Mouse (Mus musculus): ENCODE data around the gene Dok7. TPM values are rescaled to one million over a fixed set of nuclear protein-coding genes. Genes with fewer than 3 reads are reported as not detected.
A peak's percentile ranks its signal among the peaks of the same experiment; 100 is the strongest.

Gene Dok7
- 10 to 100 TPM; 17.5 to 20.0 TPM for total RNA-seq (2021)
- long read RNA-seq, experiment 1, transcript Dok7-203 (7 exons, 2,779 nt) = major isoform, 11 of 21 reads
- long read RNA-seq, experiment 1, partial matches to known transcripts = 3 of 21 reads
- long read RNA-seq, experiment 1, other reads (novel, unspliced or antisense) = 7 of 21 reads
- long read RNA-seq, experiment 2, transcript Dok7-203 (7 exons, 2,779 nt) = major isoform, 11 of 22 reads
- long read RNA-seq, experiment 2, partial matches to known transcripts = 6 of 22 reads
- long read RNA-seq, experiment 2, other reads (novel, unspliced or antisense) = 5 of 22 reads

DNA sequence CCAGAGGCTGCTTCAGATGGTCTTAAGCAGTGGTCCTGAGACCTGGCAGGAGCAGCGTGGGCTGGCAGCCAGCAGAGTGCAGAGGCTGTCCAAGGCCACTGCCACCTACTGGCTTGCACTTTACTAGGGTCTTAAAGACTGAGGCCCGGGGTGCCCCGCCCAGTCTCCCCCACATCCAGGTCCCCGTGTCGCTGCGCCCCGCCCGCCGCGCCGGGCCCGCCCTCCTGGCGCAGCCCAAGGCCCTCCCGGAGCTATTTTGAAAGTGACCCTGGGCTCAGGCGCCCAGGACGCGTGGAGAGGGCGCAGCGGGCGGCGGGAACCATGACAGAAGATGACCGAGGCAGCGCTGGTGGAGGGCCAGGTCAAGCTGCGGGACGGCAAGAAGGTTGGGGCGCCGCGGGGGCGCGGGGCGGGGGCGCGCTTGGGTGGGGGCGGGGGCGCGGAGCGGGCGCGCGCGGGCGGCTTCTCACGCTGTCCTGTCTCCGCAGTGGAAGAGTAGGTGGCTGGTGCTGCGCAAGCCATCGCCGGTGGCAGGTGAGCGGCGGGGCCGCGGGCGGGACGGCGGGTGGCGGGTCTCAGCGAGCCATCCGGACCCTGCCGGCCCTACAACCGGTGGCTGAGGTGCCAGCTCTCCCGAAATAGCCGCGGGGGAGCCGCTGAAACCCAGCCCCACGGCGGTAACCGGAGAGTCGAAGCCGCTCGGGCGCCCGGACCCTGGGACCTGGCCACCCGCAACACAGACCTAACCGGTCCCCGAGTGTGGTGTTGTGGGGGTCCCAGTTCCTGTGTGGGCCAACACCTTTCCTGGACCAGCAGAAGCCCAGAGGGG is at the start of gene Dok7:
Dok7 (plus strand) TSS at position 163 of the 829 bp plus-strand sequence.
- peak; percentile 74 for DNase-seq (ENCODE audit: low spot score)

DNA sequence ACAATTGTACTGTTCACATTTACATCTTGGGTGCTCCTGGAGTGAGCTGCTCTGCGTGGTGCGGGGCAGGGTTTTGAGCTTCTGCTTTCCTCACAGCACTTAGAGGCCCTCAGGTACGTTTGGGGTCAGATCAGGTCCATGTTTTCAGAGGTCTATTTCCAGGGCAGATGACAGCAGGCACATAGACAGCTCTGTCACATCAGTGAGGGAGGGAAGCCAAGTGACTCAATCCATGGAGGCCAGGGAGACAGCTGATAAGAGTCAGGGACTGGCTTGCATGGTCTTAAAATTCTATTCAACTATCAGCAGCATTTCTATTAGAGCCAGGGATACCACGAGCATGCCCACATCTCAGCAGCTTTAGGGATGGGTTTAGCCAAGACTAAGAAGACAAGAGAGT is 47.4 kb upstream of the Dok7 start:
- no peak for DNase-seq (ENCODE audit: low spot score)

DNA sequence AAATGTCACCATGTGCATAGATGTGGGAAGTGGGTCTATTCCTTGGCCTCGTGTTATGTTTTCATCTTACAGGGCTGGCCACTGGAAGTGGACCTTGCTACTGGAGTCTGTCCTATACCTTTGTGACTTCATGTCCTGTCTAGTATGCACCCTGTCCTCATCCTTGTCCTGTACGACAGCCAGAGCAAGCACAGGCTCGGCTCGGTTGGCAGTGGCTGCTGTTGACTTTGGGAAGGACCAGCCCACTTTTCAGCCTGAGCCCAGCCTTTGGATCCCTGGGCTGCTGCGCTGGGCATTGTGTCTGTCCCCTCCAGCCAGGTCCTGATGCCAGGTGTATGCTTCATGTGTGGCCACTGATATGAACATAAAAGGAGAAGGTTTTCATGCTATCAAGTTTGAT is 45.9 kb upstream of the Dok7 start:
- no peak for DNase-seq (ENCODE audit: low spot score)

DNA sequence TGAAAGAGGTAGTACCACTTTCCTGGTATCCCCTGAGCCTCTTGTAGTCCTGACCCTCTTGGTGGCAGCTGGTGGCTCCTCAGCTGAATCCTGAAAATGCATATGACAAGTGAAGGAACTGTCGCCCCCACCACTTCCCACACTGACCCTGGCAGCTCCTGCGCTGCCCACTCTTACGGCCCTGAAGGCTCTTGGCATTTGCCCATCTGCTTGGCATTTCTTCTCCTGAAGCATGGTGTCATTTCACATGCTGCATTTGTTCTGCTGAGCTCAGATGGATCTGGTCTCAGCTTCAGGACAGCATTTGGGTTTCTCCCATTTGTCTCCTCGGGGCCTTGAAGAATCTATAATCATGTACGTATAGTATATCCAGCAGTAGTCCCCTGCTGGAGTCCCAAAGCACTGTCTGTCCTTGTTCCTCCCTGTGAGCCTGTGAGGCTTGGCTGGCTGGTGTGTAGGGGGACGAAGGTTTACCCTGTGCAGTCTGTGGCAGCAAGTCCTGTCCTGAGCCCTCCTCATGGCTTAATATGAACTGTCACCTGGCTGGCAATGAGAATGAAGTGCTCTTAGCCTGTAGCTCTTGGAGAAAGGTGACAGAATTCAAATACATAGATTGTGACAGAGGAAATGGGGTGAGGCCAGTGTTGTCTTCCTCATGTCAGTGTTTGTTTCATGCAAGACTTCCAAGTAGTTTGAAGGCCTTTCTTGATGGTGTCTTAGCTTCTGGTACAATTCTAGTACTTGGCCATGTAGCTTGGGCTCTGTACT is 45.2 kb upstream of the Dok7 start:
- DNase-seq (ENCODE audit: low spot score) = no peak

DNA sequence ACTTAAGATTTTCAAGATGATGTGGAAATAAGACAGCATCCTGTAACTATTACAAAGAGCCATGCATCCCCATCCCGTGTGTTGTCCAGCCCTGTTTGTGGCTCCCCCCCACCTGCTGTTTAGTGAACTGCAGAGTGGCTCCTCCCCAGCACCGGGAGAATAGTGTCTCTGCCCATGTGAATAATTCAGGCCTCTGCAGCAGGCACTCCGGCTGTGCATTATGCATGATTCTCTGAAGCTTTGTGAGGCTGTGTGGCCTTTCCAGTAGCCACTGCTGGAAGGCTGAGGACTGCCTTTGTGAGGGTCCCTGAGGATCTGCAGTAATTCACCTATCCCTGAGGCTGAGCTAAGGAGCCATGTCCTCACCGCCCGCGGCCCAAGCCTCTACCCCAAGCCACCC is 42.5 kb upstream of the Dok7 start:
- no peak for DNase-seq (ENCODE audit: low spot score)

DNA sequence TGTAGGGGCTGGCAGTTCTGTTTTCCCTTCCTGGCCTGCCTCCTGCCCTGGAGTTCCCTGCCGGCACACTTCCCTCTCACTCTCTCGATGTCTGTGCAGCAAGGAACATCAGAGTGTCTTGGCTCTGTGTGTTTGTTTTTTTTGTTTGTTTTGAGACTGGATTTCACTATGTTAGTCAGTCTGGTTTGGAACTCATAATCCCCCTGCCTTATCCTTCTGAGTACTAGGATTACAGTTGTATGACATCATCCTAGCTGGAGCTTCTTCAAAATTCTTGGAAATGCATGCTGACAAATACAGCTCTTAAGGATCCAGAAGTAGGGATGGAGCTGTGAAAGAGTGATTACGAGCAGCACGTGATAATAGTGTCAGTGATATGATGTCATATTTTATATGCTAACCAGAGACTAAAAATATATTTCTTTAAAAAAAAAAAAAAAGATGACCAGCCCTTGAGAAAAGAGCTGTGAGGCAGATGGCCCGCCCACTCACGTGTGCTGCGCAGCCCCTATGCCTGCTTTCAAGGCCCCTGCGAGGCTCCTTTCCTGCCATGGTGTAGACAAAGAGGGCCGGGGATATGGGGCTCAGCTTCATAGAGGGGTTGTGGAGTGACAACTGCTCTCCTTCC is 36.8 kb upstream of the Dok7 start:
- no peak for DNase-seq (ENCODE audit: low spot score)

DNA sequence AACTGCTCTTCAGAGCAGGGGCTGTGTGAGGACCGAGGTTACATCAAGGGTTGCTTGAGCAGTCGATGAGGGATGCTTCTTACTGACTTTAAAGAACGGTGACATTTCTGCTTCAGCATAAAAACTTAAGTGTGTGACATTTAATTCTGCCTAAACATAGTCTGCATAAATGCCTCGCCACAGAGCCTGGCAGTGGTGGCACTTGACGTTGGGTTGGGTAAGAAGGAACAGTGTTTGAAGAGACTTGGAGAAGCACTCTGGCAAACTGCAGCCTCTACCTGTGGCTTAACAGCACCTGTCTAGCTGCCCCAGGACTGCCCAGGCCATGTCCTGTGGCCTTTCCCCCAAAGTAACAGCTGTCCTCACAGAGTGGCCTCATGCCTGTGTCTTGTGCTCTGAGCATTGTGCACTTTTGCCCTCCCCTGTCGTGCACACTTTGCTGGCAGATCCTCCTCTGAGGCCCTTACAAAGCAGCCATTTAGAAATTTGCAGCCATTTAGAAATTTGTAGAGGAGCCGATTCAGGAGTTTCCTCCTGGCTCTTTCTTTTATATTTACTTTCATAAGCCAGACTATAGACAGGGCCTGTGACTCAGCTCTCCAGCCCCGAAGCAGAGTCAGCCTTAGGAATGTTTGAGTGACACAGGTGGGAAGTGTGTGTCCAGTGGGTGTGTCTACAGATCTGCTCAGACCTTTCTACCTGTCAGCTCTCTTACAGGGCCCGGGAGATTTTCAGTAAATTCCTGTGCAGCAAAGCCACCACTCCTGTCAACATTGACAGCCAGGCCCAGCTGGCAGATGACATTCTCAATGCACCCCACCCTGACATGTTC is 35.9 kb upstream of the Dok7 start:
- no peak for DNase-seq (ENCODE audit: low spot score)

DNA sequence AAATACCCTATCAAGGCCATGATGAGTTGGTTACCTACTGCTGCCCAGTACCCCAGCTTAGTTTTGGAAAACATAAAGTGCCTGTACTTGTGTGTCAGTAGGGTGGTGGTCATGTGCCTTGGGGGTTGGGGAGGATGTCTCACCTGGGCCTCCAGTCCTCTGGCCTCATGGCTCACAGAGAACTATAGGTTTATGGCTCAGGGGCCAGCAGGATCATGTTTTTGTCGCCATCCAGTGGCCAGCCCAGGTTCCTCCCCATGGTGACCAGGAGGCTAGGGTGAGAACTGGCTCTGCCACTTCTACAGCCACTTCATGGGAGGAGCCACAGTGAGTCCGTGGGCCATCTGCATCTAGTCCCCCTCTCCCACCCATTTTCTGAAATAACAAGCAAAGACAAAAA is 31.6 kb upstream of the Dok7 start:
- DNase-seq (ENCODE audit: low spot score) = peak; percentile 45

DNA sequence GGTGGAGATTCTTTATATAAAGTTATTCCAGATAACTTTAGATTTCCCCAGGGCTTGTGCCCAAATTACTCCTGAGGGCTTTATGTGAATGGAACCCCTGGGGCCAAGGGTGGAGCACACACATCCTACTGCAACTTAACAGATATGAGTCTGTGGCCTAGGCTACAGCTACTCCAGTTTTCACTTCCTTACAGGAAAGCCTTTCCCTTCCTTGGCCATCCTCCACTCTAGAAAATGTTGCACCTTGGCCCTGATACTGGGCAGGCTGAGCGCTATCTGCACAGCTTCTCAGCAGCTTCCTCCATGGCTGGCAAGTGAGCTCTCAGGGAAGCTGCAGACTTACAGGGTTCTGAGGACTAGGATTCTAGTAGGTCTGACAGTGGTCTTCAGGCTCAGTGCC is 27.3 kb upstream of the Dok7 start:
- no peak for DNase-seq (ENCODE audit: low spot score)

DNA sequence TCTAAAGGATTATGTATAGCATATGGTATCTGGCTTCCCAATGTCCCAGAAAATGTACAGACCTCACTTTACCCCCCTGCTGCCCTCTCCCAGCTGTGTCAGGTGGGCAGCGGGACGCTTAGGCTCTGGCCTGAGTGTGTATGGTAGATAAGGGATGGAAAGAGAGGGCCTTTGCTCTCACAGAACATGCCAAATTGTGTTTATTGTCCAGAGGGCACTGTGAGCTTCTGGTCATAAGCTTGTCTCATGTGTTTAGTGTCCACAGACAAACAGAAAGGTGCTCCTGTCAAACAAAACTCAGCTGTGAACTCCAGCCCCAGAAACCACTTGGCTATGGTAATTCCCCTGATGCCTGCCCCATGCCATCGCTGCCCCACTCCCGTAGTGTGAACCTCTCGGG is 26.8 kb upstream of the Dok7 start:
- DNase-seq (ENCODE audit: low spot score) = no peak

DNA sequence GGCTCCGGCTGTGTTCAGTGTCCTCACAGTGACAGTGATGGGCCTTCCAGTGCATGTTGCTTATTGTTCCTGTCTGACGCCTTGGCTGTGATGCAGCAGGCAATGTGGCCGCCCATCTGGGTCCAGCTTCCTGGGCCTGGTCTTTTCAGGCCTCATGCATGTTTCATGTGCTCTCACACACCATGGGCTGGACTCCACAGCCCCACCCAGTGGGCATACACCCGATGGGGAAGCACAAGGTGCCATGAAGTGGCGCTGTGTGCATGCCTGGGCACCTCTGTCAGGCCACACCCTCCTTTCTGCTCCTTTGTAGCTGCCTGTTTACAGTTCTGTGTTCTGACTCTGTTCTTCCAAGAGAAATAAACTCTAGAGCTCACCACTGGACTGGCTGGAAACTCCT is 23.5 kb upstream of the Dok7 start:
- DNase-seq (ENCODE audit: low spot score) = no peak

DNA sequence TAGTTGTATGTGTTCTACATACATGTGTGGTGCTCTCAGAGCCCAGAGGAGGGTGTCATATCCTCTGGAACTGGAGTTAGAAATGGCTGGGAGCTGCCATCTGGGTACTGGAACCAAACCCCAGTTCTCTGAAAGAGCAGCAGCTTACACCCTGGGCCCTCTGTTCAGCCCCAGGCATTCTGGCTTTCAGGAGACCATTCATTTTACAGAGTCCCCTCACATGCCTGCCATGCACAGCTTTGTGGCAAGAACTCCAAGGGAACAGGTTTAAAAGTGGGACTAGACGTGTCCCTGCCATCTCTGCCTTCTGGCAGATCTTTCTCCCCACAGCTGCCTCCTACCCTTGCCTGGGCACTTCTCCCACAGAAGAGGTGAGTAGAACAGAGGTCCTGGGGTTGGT is 22.9 kb upstream of the Dok7 start:
- DNase-seq (ENCODE audit: low spot score) = no peak

DNA sequence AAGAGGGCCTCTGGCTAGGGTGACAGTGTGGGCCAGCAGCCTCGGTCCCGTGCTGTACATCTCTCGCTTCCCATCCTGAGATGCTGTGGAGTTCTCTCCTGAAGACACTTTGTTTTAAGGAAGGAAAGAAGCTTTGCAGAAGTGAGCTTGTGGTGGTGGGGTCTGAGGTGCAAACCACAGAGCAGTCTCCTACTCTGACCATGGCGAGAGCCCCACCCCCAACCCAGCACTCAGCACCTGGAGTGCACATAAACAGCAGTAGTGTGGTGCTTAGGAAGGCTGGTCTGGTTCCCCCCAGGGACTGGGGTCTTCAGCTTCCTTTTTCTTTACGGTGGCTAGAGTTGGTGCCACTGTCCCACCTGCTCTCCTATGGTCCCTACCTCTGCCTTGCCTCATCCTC is 21.4 kb upstream of the Dok7 start:
- DNase-seq (ENCODE audit: low spot score) = no peak

DNA sequence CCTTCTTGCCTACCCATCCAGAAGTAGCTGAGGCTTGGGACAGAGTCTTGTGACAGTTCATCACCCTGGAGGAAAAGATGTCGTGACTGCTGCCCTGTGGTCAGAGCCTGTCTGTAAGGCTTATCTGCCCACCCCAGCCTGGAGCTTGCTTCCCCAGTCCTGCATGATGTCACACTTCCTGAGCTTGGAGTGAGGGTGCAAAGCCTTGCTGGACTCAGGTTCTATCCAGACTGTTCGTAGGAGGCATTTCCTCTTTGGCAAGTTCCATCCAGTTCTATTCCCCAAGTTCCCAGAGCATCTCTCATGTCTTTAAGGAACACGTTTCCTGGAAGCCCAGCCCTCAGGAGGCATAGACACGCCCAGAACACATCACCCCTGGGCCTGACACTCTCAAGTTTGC is 20.8 kb upstream of the Dok7 start:
- no peak for DNase-seq (ENCODE audit: low spot score)

DNA sequence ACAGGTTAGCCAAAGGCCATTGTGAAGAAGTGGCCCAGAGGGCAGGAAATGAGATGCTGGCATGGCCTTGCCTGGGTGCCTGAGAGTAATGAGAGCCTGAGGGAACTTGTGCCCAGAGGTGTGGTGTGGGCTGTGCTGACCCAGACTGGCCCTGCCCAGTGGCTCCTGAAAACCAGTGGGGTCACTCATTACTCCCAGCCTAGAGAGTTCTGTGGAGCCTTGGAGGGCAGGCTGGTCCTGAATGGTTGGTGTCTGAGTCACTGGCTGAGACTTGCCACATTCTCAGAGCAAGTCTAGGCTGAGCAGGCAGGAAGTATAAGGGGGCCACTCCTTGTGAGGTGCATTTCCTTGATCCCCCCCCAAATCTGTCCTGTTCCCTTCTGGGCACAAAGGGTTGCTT is 19.1 kb upstream of the Dok7 start:
- no peak for DNase-seq (ENCODE audit: low spot score)

DNA sequence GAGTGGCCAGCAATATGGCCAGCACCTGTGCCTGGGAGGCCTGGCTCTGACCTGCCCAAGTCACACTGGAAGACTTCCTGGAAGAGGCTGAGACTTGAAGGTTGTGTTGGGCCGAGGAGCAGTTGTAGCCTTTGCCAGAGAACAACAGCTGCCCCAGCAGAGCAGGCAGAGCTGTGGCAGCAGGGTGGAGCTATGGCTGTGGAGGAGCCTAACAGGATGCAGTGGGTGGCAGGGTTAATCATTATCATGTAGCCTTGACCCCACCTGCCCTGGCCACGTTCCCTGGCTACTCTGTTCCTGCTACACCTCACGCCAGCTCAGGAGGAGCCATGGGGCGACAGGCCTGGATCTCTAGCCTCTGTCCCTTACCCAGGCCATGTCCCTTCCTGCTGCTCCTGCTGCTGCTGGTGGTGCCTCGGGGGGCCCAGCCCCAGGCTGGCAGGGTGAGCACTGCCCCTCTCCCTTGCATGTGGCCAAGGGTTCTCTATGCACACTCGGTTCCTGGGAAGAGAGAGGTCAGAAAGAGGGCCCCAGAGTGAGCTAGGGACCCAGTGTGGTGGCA is 15.2 kb upstream of the Dok7 start, which contains the start of gene Hgfac:
Hgfac (plus strand) TSS at position 242 of the 562 bp plus-strand sequence.
- DNase-seq (ENCODE audit: low spot score) = no peak

DNA sequence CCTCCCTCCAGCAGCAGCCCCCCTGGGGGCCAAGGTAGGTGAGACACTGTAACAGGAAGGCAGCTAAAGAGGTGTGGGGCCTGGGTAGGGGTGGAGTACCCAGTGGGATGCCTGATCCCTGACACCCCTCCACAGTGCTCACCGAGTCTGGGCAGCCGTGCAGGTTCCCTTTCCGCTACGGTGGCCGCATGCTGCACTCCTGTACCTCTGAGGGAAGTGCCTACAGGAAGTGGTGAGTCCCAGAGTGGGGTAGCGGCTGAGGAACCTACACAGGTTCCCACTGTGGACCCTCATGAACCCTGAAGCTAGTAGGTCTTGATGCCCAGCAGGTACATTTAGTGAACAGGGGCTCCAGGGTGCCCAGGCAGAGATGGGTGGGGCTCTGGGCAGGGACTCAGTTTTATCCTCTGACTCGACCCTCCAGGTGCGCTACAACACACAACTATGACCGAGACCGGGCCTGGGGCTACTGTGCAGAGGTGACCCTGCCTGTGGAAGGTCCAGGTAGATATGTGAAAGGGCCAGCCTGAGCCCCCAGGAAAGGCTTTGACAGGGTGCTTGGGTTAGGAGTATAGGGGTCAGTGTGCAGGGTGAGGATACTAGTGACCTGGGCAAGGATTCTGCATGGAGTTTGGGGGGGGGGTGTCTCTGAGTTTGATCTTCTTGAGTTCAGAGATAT is 14.0 kb upstream of the Dok7 start:
- no peak for DNase-seq (ENCODE audit: low spot score)

DNA sequence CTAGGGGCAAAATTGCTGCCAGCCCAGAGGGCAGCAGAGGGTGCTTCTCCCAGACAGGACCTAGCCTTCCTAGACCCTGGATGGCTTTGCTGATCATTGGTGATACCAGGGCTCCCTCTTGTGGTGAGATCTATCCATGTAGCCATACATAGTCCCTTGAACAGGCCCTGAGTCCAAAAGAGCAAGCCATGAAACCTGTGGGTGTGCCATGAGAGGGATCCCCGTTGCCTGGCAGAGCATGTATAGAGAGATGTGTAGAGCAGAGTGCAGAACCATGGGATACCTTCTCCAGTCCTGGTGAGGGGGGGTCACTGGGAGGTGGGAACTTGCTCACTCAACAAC is 13.5 kb upstream of the Dok7 start:
- DNase-seq (ENCODE audit: low spot score) = peak; percentile 81

DNA sequence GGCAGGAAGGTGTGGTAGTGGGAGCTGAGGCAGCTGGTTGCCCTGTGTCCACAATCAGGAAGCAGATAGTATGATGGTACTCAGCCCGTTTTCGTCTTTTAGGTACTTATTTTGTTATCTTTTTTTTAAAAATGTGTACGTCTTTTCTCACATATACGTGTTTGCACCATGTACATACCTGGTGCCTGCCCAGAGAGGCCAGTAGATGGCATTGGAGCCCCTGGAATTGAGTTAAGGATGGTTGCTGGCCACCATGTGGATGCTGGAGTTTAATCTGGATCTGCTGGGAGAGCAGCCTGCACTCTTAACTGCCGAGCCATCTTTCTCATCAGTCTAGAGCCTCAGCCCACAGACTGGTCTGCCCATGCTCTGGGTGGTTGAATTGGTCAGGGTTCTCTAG is 6.0 kb upstream of the Dok7 start:
- DNase-seq (ENCODE audit: low spot score) = no peak

DNA sequence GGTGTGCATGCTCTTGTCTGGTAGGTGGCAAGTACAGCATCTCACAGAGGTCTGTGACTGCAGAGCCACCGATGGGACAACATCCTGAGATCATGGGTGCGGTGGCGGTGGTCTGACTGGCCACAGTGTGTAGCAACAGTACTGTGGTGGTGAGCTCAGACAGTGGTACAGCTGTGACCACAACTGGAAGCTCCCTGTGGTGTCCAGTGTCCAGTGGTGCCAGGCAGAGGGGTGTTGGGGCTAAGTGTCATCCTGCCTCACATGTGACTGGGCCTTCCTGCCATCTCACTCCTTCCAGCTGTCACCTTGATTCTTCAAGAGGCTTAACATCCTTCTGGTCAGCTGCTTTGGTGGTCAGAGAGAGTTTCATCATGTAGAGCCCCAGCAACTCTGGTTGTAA is 1.9 kb upstream of the Dok7 start:
- no peak for DNase-seq (ENCODE audit: low spot score)
